In the genomic region with DNA sequence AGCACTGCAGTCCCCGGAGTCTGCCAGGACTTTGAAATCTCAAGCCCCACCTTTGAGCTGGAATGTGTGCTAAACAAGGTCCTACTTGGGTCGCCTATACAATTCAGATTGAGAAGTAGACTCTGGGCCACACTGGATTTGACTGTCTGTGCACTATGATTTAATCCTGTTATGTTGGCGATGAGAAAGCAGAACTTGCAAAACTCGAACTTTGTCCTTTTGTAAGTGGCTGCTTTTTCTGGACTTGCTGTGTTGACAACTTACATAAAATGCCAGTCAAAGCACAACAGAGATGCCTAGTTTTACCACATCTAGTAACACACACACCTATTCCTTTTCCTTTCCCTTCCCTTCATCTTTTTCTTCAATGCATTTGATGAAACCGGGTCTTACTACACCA, we compare ENCODE assay signal across 20 mouse cellular contexts.
"Had no signal": no experiment of that assay in that cellular context is flagged by ENCODE, and none has a peak within 500 bp of the region (broad histone marks: within the 10 kb centered on the region; RNA-seq: fewer than 3 reads in every experiment).

No protein-coding gene starts in this region.

- H3K4me3 ChIP-seq: left cerebral cortex, adult 2 months; liver, embryonic 12.5 days; liver, embryonic 15.5 days; lung, embryonic 15.5 days; megakaryocyte, embryonic 14.5 days; midbrain, embryonic 10.5 days; midbrain, embryonic 13.5 days; myocyte; neural tube, embryonic 13.5 days; stomach, embryonic 15.5 days had no signal

- H3K27ac ChIP-seq: left cerebral cortex, adult 2 months; liver, embryonic 12.5 days; liver, embryonic 15.5 days; lung, embryonic 15.5 days; midbrain, embryonic 10.5 days; midbrain, embryonic 13.5 days; neural tube, embryonic 13.5 days; stomach, embryonic 15.5 days had no signal

- H3K4me2 ChIP-seq: liver, embryonic 12.5 days; liver, embryonic 15.5 days; lung, embryonic 15.5 days; midbrain, embryonic 13.5 days; neural tube, embryonic 13.5 days; stomach, embryonic 15.5 days had no signal

- H3K27me3 ChIP-seq: liver, embryonic 12.5 days; liver, embryonic 15.5 days; lung, embryonic 15.5 days; megakaryocyte, embryonic 14.5 days; midbrain, embryonic 13.5 days; neural tube, embryonic 13.5 days; stomach, embryonic 15.5 days had no signal

- DNase-seq: layer of hippocampus, postnatal 36 days; lung, adult 18-20 months; lung, postnatal 10 days; lung, postnatal 36 days; retina, postnatal 1 day; right cerebral cortex, postnatal 25 days; spleen, adult 18-20 months; thymus, postnatal 25 days had no signal

- H3K36me3 ChIP-seq: liver, embryonic 12.5 days; liver, embryonic 15.5 days; lung, embryonic 15.5 days; midbrain, embryonic 10.5 days; midbrain, embryonic 13.5 days; neural tube, embryonic 13.5 days; stomach, embryonic 15.5 days had no signal

- H3K9ac ChIP-seq: liver, embryonic 12.5 days; liver, embryonic 15.5 days; lung, embryonic 15.5 days; midbrain, embryonic 13.5 days; neural tube, embryonic 13.5 days; stomach, embryonic 15.5 days had no signal

- ATAC-seq: intestine, postnatal 0 days; liver, embryonic 12.5 days; midbrain, embryonic 13.5 days; midbrain, embryonic 16.5 days had no signal

- H3K4me1 ChIP-seq: liver, embryonic 12.5 days; liver, embryonic 15.5 days; lung, embryonic 15.5 days; megakaryocyte, embryonic 14.5 days; midbrain, embryonic 10.5 days; midbrain, embryonic 13.5 days; neural tube, embryonic 13.5 days; stomach, embryonic 15.5 days had no signal
